Mouse (Mus musculus) layer of hippocampus, adult 18-20 months (tissue): ENCODE measurements at regions not wholly inside any gene's neighbourhood (a gene's known extent, or its start where the extent isn't known, plus 50 kb on each side); places are given as distances from the start of the nearest gene placed in this dataset.
"Not testable (repeated sequence)": the region's sequence is repeated elsewhere in the genome, so short reads cannot be mapped to it uniquely, and the experiment has no call there.

ENCODE experiments used
- DNase-seq, 2 experiments: peaks; one replicate each; pipeline ENCODE4 v3.0.0; 2022; ENCODE audit warnings: low spot score in 2 of 2

GRCm38 (mm10) chr13:111309848-111310692 lies 55.3 kb downstream of the Actbl2 start:
- peak; percentile 51 to 83 for DNase-seq

- no peak for DNase-seq
These were observed 55.9 kb downstream of the Actbl2 start for GRCm38 (mm10) chr13:111310693-111311045.

GRCm38 (mm10) chr13:111313506-111313905 lies 58.7 kb downstream of the Actbl2 start:
- not testable (repeated sequence) for DNase-seq

- DNase-seq: not testable (repeated sequence)
These were observed 63.1 kb downstream of the Actbl2 start for GRCm38 (mm10) chr13:111317876-111318275.

GRCm38 (mm10) chr13:111323206-111323605 lies 68.4 kb downstream of the Actbl2 start:
- peak in 1 of 2 experiments; percentile 29 for DNase-seq

- peak in 1 of 2 experiments; percentile 48 for DNase-seq
These were observed 71.4 kb downstream of the Actbl2 start for GRCm38 (mm10) chr13:111326096-111326665.

GRCm38 (mm10) chr13:111333035-111333434 lies 78.2 kb downstream of the Actbl2 start:
- DNase-seq: no peak

GRCm38 (mm10) chr13:111333851-111334250 lies 79.0 kb downstream of the Actbl2 start:
- no peak for DNase-seq

- DNase-seq: no peak
These were observed 79.6 kb downstream of the Actbl2 start for GRCm38 (mm10) chr13:111334258-111335052.

GRCm38 (mm10) chr13:111344981-111345380 lies 90.2 kb downstream of the Actbl2 start:
- no peak for DNase-seq

GRCm38 (mm10) chr13:111345486-111346440 lies 91.0 kb downstream of the Actbl2 start:
- DNase-seq: no peak

- DNase-seq: no peak
These were observed 102.0 kb downstream of the Actbl2 start for GRCm38 (mm10) chr13:111356520-111357456.

GRCm38 (mm10) chr13:111361456-111361855 lies 106.6 kb downstream of the Actbl2 start:
- DNase-seq: no peak

- DNase-seq: peak in 1 of 2 experiments; percentile 30
These were observed 108.4 kb downstream of the Actbl2 start for GRCm38 (mm10) chr13:111363176-111363739.

- no peak for DNase-seq
These were observed 112.1 kb downstream of the Actbl2 start for GRCm38 (mm10) chr13:111366871-111367270.

GRCm38 (mm10) chr13:111367620-111368019 lies 112.8 kb downstream of the Actbl2 start:
- no peak for DNase-seq

- DNase-seq: no peak
These were observed 115.1 kb downstream of the Actbl2 start for GRCm38 (mm10) chr13:111369916-111370315.

- DNase-seq: no peak
These were observed 116.6 kb downstream of the Gpbp1 start for GRCm38 (mm10) chr13:111373281-111373680.

- no peak for DNase-seq
These were observed 116.1 kb downstream of the Gpbp1 start for GRCm38 (mm10) chr13:111373801-111374200.
